Mouse (Mus musculus) G1E (cell line): ENCODE data around the gene Bcar3. TPM values are rescaled to one million over a fixed set of nuclear protein-coding genes. Genes with fewer than 3 reads are reported as not detected.

ENCODE experiments used
- ATAC-seq: 2 replicates; pipeline ENCODE4 v1.8.0; 2016; ENCODE audit warnings: mild to moderate bottlenecking; ENCODE audit not compliant: insufficient number of reproducible peaks, poor library complexity, low FRiP score, severe bottlenecking; ENCODE audit errors: extremely low read depth
- DNase-seq: peaks from one replicate; pipeline ENCODE4 v3.0.0; 2012; ENCODE audit warnings: low spot score
- H3K27me3 ChIP-seq: 2 replicates; pipeline ENCODE4 v1.6.1; 2012; ENCODE audit warnings: mild to moderate bottlenecking, low read length, inconsistent platforms; ENCODE audit not compliant: insufficient read depth
- H3K36me3 ChIP-seq: replicated peaks from 2 replicates; pipeline ENCODE3; 2012; ENCODE audit warnings: mild to moderate bottlenecking, inconsistent platforms
- H3K4me1 ChIP-seq: 2 replicates; pipeline ENCODE4 v1.6.1; 2012; ENCODE audit warnings: low read depth, low read length, inconsistent platforms, mixed read lengths; ENCODE audit not compliant: insufficient read depth
- H3K4me3 ChIP-seq: 2 replicates; pipeline ENCODE4 v1.5.1; 2012; ENCODE audit warnings: low read depth, mild to moderate bottlenecking, inconsistent platforms, low read length, moderate library complexity, mixed read lengths
- H3K9me3 ChIP-seq: replicated peaks from 2 replicates; pipeline ENCODE4 v1.6.1; 2012; ENCODE audit warnings: inconsistent platforms
- CTCF ChIP-seq: IDR thresholded peaks from 2 replicates; pipeline ENCODE4 v1.5.1; 2012; ENCODE audit warnings: low read depth, low read length, inconsistent platforms, mixed read lengths
- GATA1 ChIP-seq: IDR thresholded peaks from 2 replicates; pipeline ENCODE4 v1.6.1; 2012; ENCODE audit warnings: borderline replicate concordance, low read length, inconsistent platforms, mixed read lengths
- GATA2 ChIP-seq: IDR thresholded peaks from 2 replicates; pipeline ENCODE4 v1.6.1; 2012; ENCODE audit warnings: low read depth, low read length, inconsistent platforms, borderline replicate concordance
- POLR2AphosphoS5 ChIP-seq: IDR thresholded peaks from 2 replicates; pipeline ENCODE4 v1.6.1; 2012; ENCODE audit warnings: low read depth, low read length, inconsistent platforms; ENCODE audit not compliant: insufficient replicate concordance
- TAL1 ChIP-seq: conservative IDR thresholded peaks from 2 replicates; pipeline ENCODE4 v1.6.1; 2012; ENCODE audit warnings: low read depth, low read length, inconsistent platforms, mixed read lengths
- polyA plus RNA-seq: library from polyadenylated mRNA; stranded (reverse); fragments of >175 nt; gene quantifications from 2 replicates; pipeline ENCODE4 v1.2.3, GENCODE M21; 2012
- total RNA-seq, 2 experiments: library from RNA; stranded (forward) in 1 of 2; stranded (reverse) in 1 of 2; fragments of 200-1000 nt in 1 of 2; fragments of >200 nt in 1 of 2; fragmentation: Nextera tagmentation in 1 of 2; gene quantifications; 2 replicates each; pipeline ENCODE4 v1.2.3; 2014 to 2017

Bcar3 gene
- total and polyA plus RNA-seq, 3 experiments = 0.27 TPM; not detected in 2

- Histone ChIP-seq H3K4me1 (no peaks in the 10 kb centered on the region), H3K4me3 (no peak overlapping the region), H3K36me3 (no peaks in the 10 kb centered on the region), H3K27me3 (no peaks in the 10 kb centered on the region), H3K9me3 (no peaks in the 10 kb centered on the region)
- DNase-seq = no peak
- TF ChIP-seq TAL1 = no peak
- TF ChIP-seq POLR2AphosphoS5 = no peak
- TF ChIP-seq CTCF = no peak
- TF ChIP-seq GATA2 = no peak
- ATAC-seq = no peak
Measured at GRCm38 (mm10) chr3:122566112-122566511, 272.2 kb downstream of the Bcar3 start.

DNA sequence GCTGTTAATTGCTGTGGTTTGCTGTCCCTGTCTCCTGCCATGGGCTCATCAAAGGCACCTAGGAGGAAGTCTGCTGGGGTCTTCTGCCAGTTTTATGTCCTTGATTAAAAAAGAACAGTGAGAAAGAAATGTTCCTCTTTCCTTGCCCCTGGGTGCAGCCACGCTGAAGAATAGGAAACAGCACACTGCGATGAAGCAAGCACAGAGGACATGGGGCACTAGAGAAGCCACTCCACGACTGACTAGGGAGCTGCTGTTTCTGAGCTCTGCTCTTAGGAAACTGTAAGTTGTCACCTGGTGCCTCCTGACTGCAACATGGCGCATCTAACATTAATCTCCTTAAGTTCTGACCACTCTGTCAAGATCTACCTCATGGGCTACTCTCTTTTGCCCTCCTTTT is 272.6 kb downstream of the Bcar3 start:
- no peaks in the 10 kb centered on the region for H3K9me3 ChIP-seq
- no peaks in the 10 kb centered on the region for H3K36me3 ChIP-seq
- ATAC-seq (no peak), DNase-seq (no peak)
- H3K4me1 ChIP-seq = no peaks in the 10 kb centered on the region
- H3K27me3 ChIP-seq = no peaks in the 10 kb centered on the region
- no peak overlapping the region for H3K4me3 ChIP-seq
- TF ChIP-seq POLR2AphosphoS5 (no peak), CTCF (no peak), TAL1 (no peak), GATA1 (no peak), GATA2 (no peak)

- Histone ChIP-seq H3K9me3 (no peaks in the 10 kb centered on the region), H3K36me3 (no peaks in the 10 kb centered on the region), H3K27me3 (0 out of 2 replicates have a peak, but pooled peaks cover 2% of the 10 kb centered on the region), H3K4me1 (no peaks in the 10 kb centered on the region), H3K4me3 (no peak overlapping the region)
- no peak for DNase-seq
- no peak for ATAC-seq
- no peak for TF ChIP-seq GATA1
- TF ChIP-seq TAL1 = no peak
- TF ChIP-seq GATA2 = no peak
- TF ChIP-seq CTCF = no peak
- TF ChIP-seq POLR2AphosphoS5 = no peak
Measured at GRCm38 (mm10) chr3:122573426-122574286, 279.7 kb downstream of the Bcar3 start.

DNA sequence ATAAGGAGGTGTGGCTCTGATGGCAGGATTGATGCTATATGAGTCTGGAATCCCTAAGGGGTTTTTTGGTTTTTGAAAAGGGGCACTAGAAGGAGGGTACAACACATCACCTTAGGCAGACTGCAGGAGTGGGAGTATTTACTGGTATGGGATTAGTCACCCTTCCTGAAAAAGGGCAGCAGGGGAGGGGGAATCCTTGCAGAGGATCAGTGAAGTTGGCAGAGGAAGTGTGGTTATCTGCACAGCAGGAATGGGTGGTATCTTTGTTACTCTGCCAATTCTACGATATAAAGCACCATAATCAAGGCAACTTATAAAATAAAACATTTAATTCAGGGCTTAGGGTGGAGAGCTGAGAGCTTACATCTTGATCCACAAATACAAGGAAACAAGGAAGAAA is 281.0 kb downstream of the Bcar3 start:
- ATAC-seq = no peak
- no peak for TF ChIP-seq GATA1
- no peak for TF ChIP-seq POLR2AphosphoS5
- no peak for TF ChIP-seq GATA2
- no peak for TF ChIP-seq TAL1
- TF ChIP-seq CTCF = no peak

DNA sequence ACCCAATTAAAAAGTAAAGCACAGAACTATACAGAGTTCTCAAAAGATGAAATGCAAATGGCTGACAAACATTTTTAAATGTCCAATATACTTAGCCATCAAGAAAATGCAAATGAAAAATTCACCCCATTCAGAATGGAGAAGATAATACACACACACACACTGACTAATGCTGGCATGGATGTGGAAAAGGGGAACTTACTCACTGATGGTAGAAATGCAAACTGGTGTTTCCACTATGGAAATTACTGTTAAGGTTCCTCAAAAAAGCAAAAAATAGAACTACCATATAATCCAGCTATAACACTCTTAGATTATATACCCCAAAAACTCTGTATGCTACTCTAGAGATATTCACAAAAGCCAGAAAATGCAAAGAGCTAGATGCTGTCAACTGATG is 283.4 kb downstream of the Bcar3 start:
- Histone ChIP-seq H3K4me1 (no peaks in the 10 kb centered on the region), H3K27me3 (no peaks in the 10 kb centered on the region), H3K4me3 (no peak overlapping the region), H3K9me3 (no peaks in the 10 kb centered on the region), H3K36me3 (no peaks in the 10 kb centered on the region)
- no peak for TF ChIP-seq TAL1
- TF ChIP-seq GATA1 = no peak
- no peak for TF ChIP-seq POLR2AphosphoS5
- TF ChIP-seq CTCF = no peak
- no peak for TF ChIP-seq GATA2
- DNase-seq = no peak
- no peak for ATAC-seq

More for the DNA sequence above, 281.0 kb downstream of the Bcar3 start:
- DNase-seq = no peak
- H3K27me3 ChIP-seq = 0 out of 2 replicates have a peak, but pooled peaks cover 2% of the 10 kb centered on the region
- no peaks in the 10 kb centered on the region for H3K4me1 ChIP-seq
- no peaks in the 10 kb centered on the region for H3K36me3 ChIP-seq
- H3K4me3 ChIP-seq = no peak overlapping the region
- no peaks in the 10 kb centered on the region for H3K9me3 ChIP-seq

Other genes with a start within 250 kb of the Bcar3 start
- gene Abca4, start 249.7 kb upstream of the Bcar3 start, total RNA-seq (2014; fragmentation: Nextera tagmentation) = 4.0 and 4.5 TPM in 2 replicates
- gene Abca4, start 249.7 kb upstream of the Bcar3 start, total RNA-seq (2017) = 0.58 and 1.7 TPM in 2 replicates
- 1.2 and 1.8 TPM in 2 replicates for gene Abca4, start 249.7 kb upstream of the Bcar3 start, polyA plus RNA-seq
- gene Gclm, start 48.6 kb upstream of the Bcar3 start, total RNA-seq (2014; fragmentation: Nextera tagmentation) = 294 and 394 TPM in 2 replicates
- gene Gclm, start 48.6 kb upstream of the Bcar3 start, total RNA-seq (2017) = 115 and 121 TPM in 2 replicates
- 491 and 677 TPM in 2 replicates for gene Gclm, start 48.6 kb upstream of the Bcar3 start, polyA plus RNA-seq
- 158 and 216 TPM in 2 replicates for gene Dnttip2, start 19.7 kb upstream of the Bcar3 start, total RNA-seq (2014; fragmentation: Nextera tagmentation)
- 111 and 138 TPM in 2 replicates for gene Dnttip2, start 19.7 kb upstream of the Bcar3 start, total RNA-seq (2017)
- gene Dnttip2, start 19.7 kb upstream of the Bcar3 start, polyA plus RNA-seq = 11.0 and 16.7 TPM in 2 replicates